Mouse (Mus musculus) ES-E14 (cell line): Measurements from ENCODE around the gene Rragc.
"Not testable (repeated sequence)": the region's sequence is repeated elsewhere in the genome, so short reads cannot be mapped to it uniquely, and the experiment has no call there.

Source experiments
- CHD2 ChIP-seq: IDR thresholded peaks from 2 replicates; pipeline ENCODE4 v1.6.1; 2014; ENCODE audit warnings: mild to moderate bottlenecking, low read depth, low read length, inconsistent platforms
- HCFC1 ChIP-seq: IDR thresholded peaks from 2 replicates; pipeline ENCODE4 v1.6.1; 2012; ENCODE audit warnings: low read length, inconsistent platforms, borderline replicate concordance; ENCODE audit not compliant: insufficient read depth
- MAFK ChIP-seq: IDR thresholded peaks from 2 replicates; pipeline ENCODE4 v1.6.1; 2014; ENCODE audit warnings: mild to moderate bottlenecking, low read depth, low read length, inconsistent platforms; ENCODE audit not compliant: insufficient read depth
- ZC3H11A ChIP-seq: IDR thresholded peaks from 2 replicates; pipeline ENCODE4 v1.6.1; 2012; ENCODE audit warnings: low read depth, mild to moderate bottlenecking, inconsistent platforms, low read length, borderline replicate concordance

DNA sequence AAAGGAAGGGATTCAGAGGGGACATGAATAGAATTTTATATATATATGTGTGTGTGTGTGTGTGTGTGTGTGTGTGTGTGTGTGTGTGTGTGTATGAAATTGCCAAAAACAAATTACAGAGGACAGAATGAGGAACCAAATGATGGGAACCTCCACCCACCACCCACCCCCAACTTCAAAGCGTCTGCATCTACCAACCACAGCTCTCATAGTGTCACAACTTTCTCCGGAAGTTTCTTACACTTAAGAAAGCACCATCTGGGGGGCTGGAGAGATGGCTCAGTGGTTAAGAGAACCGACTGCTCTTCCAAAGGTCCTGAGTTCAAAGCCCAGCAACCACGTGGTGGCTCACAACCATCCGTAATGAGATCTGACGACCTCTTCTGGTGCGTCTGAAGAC is 23.6 kb downstream of the Rragc start:
- not testable (repeated sequence) for TF ChIP-seq MAFK, HCFC1, CHD2, ZC3H11A
